Mouse (Mus musculus) testis, adult 2 months (tissue): ENCODE results near the gene Gspt2.

Experiments used
- CTCF ChIP-seq: fragments of 200-500 bp; IDR thresholded peaks from 2 replicates; pipeline ENCODE4 v1.5.1; 2012; ENCODE audit warnings: low read depth, mild to moderate bottlenecking, inconsistent platforms, low read length, moderate library complexity; ENCODE audit not compliant: control insufficient read depth, insufficient read depth, insufficient replicate concordance
- POLR2A ChIP-seq: fragments of 200-500 bp; IDR thresholded peaks from 2 replicates; pipeline ENCODE4 v1.6.1; 2012; ENCODE audit warnings: low read depth, mild to moderate bottlenecking, inconsistent platforms, low read length, moderate library complexity; ENCODE audit not compliant: control insufficient read depth

GRCm38 (mm10) chrX:94636911-94637310, 1.0 kb downstream of the Gspt2 start:
- no peak for TF ChIP-seq POLR2A
- TF ChIP-seq CTCF, result no peak
